Mouse (Mus musculus): ENCODE measurements around the gene Gnb2.

Gene Gnb2

DNA sequence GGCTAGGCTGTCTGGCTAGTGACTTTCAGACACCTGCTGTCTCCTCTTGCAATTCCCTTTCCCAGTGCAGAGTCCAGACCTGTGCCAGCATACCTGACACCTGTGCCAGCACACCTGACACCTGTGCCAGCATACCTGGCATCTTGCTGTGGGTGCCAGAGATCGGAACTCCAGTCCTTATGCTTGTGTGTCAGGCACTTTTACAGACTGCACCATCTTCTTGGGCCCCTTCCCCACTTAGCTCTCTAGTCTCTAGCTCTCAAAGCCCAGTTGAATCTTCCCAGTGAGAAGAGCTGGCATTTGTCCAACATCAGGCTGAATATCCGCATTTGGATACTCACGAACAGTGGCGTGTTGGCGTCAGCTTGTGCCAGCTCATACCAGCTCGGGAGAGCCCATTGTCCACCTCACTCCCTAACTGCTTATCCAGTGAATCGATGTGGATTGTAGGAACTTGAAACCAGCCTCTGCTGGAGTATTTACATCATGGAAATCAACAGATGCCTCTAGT is 6.0 kb upstream of the Gnb2 start:
- no peak for DNase-seq

GRCm38 (mm10) chr5:137537461-137537860 is 4.2 kb upstream of the Gnb2 start:
- no peak for DNase-seq

GRCm38 (mm10) chr5:137535318-137535717 is 2.0 kb upstream of the Gnb2 start:
- DNase-seq, result no peak

DNA sequence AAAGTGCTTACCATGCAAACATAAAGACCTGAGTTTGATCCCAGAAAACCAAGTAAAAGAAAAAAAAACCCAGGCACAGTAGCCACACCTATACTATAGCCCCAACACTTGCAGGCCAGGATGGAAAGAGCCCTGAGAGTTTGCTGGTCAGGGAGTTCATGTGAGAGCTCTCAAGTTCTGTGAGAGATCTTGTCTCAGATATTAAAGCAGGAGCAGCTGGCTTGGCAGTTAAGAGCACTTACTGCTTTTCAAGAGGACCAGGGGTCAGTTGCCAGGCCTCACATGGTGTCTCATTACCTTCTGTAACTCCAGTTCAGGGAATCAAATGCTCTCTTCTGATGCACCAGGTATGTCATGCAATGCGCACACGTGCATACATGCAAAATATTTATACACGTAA is 1.5 kb upstream of the Gnb2 start:
- DNase-seq, result no peak

DNA sequence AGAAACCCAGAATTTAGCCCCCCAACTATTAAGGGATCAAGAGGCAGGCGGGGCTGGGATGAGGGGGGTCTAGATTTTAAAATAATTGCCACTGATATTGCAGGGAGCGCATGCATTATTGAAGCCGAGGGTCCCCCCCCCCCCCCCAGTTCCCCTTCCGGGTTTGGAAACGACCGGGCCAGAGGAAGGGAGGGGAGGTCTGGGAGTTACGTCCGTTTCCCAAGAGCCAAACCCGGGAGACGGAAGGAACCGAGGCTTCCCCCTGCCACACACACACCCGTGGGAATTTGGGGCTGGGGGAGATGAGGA is 548 bp downstream of the Gnb2 start:
- DNase-seq, result no peak

DNA sequence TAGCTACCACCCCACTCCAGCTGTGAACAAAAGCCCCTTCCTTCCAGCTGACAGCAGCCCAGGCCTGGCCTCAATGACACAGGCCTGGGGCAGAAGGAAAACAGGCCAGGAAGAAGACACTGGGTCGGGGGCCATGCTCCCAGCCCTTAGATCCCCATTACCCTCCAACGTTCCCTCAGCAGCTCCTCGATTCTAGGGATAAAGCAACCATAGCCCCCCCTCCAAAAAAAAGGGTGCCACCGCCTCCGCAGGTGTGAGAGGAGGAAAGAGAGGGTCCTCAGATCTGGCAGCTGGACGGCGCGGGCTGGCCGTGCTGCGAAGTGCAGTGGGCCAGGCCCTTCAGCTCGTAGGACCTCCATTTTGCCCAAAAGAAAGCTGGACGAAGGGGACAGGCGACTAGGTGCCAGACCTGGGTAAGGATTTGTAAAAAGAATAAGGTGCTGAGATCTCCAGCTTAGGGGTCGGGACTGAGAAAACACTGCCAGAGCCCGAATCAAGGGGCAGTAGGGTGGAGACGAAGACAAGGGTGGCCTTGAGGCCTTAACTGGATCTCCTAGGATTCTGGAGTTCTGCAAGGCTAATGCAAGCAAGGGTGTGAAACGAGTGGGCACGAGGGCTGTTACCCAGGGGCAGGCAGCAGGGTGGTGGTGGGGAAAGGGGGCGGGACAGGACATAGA is 1.0 kb downstream of the Gnb2 start:
- peak in 1 of 2 experiments; percentile 45 for DNase-seq

- peak in 1 of 2 experiments; percentile 55 for DNase-seq
Observed at GRCm38 (mm10) chr5:137531414-137532130, 1.7 kb downstream of the Gnb2 start.

DNA sequence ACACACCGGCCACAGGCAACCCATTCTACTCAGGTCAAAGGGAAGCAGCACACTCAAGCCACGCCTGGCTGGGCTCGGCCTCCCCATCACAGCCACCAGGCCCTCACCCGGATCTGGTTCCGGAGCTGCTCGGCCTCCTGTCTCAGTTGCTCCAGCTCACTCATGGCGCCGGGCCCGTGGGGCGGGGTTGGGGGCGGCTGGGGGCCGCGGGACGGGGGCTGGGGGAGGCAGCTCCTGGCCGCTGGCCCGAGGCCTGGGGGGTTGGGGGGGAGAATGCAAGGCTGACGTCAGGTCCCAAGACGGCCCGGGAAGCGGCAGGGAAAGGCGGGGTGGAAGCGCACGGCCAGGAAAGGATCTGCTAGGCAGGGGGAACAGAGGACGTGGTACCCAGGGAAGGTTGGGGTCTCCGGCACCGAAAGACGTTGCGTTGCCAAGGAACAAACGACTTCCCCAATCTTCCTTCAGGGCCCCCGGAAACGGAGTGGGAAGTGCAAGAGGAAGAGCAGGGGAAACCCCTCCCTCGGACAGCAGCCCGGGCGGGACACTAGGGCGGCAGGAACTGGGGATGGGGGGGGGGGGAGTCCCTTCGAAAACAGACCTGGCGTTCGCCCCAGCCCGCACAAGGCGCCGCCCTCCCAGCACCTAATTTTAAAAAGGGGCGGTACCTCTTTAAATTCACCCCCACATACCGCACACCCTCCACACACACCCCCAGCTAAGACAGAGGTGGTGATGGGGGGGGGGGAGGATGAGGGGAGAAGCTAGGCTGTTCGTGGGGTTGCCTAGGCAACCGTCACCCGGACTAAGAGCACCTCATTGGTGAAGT is 2.5 kb downstream of the Gnb2 start:
- peak; percentile 58 to 69 for DNase-seq

GRCm38 (mm10) chr5:137530075-137530474 is 3.2 kb downstream of the Gnb2 start:
- no peak for DNase-seq

DNA sequence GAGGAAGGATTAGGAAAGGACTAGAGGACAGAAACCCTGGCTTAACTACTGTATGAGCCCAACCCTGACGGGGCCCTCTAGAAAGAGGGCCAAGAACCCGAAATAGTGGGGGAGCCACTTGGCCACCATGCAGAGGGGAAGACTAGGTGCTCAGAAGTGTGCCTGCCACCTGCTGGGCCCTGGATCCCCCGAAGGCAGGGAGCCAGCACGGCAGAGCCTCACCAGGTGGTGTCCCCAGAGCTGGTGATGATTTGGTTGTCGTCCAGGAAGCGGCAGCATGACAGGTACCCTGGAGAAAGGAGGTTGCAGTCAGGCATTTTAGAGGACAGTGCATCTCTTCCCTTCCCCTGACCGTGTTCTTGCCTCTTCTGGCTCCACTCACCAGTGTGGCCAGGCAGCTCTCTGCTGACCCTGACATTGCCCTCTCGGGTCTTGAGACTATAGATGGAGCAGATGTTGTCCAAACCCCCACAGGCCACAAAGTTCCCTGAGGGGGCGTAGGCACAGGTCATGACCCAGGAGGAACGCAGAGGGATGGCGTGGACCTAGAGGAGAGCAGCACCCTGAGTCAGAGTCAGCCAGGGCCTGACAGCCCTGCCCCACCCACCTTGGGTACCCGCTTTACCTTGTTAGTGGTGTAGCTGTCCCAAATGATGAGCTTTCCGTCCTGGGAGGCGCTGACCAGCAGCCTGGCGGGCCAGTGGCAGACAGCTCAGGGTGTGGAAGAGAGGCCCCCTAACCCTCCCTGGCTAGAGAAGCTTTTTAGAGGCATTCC is 3.9 kb downstream of the Gnb2 start:
- no peak for DNase-seq

DNA sequence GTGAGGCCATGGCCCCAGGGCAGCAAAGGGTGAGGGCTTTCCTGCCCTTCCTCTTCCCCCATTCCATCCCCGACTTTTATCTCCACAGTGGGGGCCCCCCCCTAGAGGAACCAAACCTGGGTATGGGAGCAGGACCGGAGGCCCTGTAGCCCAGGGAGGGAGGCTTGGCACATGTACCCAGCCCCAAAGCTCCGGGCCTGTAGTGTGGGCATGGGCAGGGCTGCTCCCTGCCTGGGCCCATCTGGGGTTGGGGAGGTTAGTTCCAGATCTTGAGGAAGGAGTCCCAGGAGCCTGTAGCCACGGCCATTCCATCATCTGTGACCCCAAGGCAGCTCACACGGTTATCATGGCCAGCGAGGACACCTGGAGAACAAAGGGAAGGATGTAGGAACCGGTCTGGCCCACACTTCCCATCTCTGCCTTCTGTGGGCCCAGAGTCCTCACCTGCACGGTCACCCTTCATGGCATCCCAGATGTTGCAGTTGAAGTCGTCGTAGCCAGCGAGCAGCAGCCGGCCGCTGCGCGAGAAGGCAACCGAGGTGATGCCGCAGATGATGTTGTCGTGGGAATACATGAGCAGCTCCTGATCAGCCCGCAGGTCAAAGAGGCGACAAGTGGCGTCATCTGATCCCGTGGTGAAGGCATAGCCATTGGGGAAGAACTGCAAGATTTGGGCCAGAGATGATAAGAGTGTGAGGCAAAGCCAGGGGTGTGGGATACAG is 4.9 kb downstream of the Gnb2 start:
- DNase-seq, result no peak

GRCm38 (mm10) chr5:137527413-137527812 is 5.9 kb downstream of the Gnb2 start:
- no peak for DNase-seq

GRCm38 (mm10) chr5:137526192-137526936 is 6.9 kb downstream of the Gnb2 start:
- peak in 1 of 2 experiments; percentile 44 for DNase-seq

DNA sequence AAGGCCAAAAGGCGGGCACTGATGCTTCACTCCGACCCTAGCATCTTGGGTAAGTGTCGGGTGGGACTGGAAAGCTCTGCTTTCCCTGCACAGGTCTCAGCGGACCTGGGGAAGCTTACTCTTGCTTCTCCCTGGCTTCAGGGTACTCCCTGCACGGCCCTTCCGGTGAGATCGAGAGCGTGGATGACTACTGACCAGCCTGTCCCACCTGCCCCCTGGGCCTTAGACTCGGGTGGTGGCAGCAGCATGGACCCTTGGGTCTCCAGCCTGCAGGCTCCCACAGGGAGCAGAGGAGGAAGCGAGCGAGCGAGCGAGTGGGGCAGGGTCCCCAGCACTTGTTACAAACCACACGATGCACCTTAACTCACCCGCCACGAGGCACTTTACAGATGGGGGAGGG is 7.8 kb downstream of the Gnb2 start:
- DNase-seq, result peak in 1 of 2 experiments; percentile 2

GRCm38 (mm10) chr5:137524671-137525070 is 8.6 kb downstream of the Gnb2 start:
- peak in 1 of 2 experiments; percentile 1 for DNase-seq

DNA sequence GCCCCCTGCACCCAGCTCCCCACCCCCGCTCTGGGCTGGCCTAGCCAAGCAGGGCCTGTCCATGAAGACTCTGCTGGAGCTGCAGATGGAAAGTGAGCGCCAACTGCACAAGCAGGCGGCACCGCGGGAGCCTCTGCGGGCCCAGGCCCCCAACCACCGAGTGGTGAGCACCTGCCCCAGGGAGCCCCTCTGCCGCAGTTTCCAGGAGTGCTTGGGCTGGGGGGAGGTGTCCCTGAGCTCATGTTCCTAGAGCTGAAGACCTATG is 9.1 kb downstream of the Gnb2 start:
- peak in 1 of 2 experiments; percentile 7 for DNase-seq

- DNase-seq, result peak in 1 of 2 experiments; percentile 0
Observed at GRCm38 (mm10) chr5:137523396-137524250, 9.7 kb downstream of the Gnb2 start.

GRCm38 (mm10) chr5:137522711-137523110 is 10.6 kb downstream of the Gnb2 start:
- no peak for DNase-seq

GRCm38 (mm10) chr5:137521861-137522260 is 11.4 kb downstream of the Gnb2 start:
- no peak for DNase-seq

Data from kidney, adult 8-10 months (tissue).